Mouse (Mus musculus): Measurements from ENCODE around the gene 9030612E09Rik. TPM values are rescaled to one million over a fixed set of nuclear protein-coding genes. Genes with fewer than 3 reads are reported as not detected.

Gene 9030612E09Rik
- polyA plus RNA-seq, 1 experiment, result not detected

GRCm38 (mm10) chr10:43180313-43180912 is 5.9 kb downstream of the 9030612E09Rik start:
- TF ChIP-seq POLR2A (IDR thresholded peaks at IDR 0.05; ENCODE audit: borderline replicate concordance, low read depth, low read length) (no peak), CTCF (IDR thresholded peaks at IDR 0.05; ENCODE audit: low read depth, low read length) (no peak)
- H3K4me1 ChIP-seq (ENCODE audit: control insufficient read depth, insufficient read depth, low read length), result no peaks in the 10 kb centered on the region
- no peak overlapping the region for H3K4me3 ChIP-seq (ENCODE audit: insufficient read depth, low read length)
- H3K27ac ChIP-seq (ENCODE audit: insufficient read depth, low read depth, low read length), result no peak overlapping the region

GRCm38 (mm10) chr10:43200206-43200605 is 25.7 kb downstream of the 9030612E09Rik start:
- no peaks in the 10 kb centered on the region for H3K4me1 ChIP-seq (ENCODE audit: control insufficient read depth, insufficient read depth, low read length)
- no peak overlapping the region for H3K27ac ChIP-seq (ENCODE audit: insufficient read depth, low read depth, low read length)
- H3K4me3 ChIP-seq (ENCODE audit: insufficient read depth, low read length), result no peak overlapping the region
- TF ChIP-seq POLR2A (IDR thresholded peaks at IDR 0.05; ENCODE audit: borderline replicate concordance, low read depth, low read length), result no peak
- no peak for TF ChIP-seq CTCF (IDR thresholded peaks at IDR 0.05; ENCODE audit: low read depth, low read length)

- Histone ChIP-seq H3K4me3 (ENCODE audit: insufficient read depth, low read length) (no peak overlapping the region), H3K4me1 (ENCODE audit: control insufficient read depth, insufficient read depth, low read length) (no peaks in the 10 kb centered on the region), H3K27ac (ENCODE audit: insufficient read depth, low read depth, low read length) (no peak overlapping the region)
- no peak for TF ChIP-seq CTCF (IDR thresholded peaks at IDR 0.05; ENCODE audit: low read depth, low read length)
- TF ChIP-seq POLR2A (IDR thresholded peaks at IDR 0.05; ENCODE audit: borderline replicate concordance, low read depth, low read length), result no peak
Measured at GRCm38 (mm10) chr10:43203865-43204264, 29.4 kb downstream of the 9030612E09Rik start.

DNA sequence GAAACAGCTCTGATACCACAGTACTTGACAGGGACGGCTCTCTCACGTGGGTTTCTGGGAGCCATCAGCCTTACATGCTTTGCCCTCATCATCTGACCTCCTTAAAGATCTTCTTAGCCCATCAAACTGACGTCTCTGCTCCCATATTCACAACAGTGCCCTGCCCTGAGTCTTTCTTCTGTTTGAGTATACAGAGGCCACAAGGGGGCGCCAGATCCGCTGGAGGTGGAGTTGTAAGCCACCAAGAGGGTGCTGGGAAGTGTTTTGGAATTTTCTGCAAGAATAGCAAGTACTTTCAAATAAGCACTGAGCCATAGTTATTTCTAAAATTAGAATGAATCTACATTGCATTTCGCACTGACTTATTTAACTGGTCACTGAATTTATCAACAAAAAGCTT is 37.4 kb downstream of the 9030612E09Rik start:
- no peak overlapping the region for H3K4me3 ChIP-seq (ENCODE audit: insufficient read depth, low read length)
- no peak overlapping the region for H3K27ac ChIP-seq (ENCODE audit: insufficient read depth, low read depth, low read length)
- TF ChIP-seq CTCF (IDR thresholded peaks at IDR 0.05; ENCODE audit: low read depth, low read length), result peak; percentile 51; the same call in 1 of the 2 replicates
- no peak for TF ChIP-seq POLR2A (IDR thresholded peaks at IDR 0.05; ENCODE audit: borderline replicate concordance, low read depth, low read length)
- no peaks in the 10 kb centered on the region for H3K4me1 ChIP-seq (ENCODE audit: control insufficient read depth, insufficient read depth, low read length)

DNA sequence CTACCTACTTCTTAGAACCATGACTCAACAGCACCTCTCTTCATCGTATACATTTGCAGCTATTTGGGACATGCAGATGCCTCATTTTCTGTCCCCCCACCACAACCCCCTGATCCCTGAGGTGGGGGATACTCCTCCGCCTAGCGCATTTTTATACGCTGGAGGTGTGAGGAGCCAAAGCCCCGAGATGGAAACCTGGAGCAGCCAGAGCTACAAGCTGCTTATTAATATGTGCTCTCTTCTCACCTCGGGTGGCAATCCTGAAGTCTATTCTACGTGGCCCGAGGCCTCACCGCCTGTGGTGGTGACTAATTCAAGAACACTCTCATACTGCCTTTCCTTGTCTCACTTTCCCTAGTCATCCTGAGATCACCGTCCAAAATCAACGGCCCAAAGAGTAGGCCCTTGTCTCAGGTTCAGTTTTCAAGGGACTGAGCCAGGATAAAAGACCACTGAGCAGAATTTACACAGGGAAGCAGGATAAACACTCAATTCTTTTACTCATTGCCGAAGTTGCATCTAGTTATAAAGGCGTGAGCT is 42.9 kb downstream of the 9030612E09Rik start:
- H3K4me1 ChIP-seq (ENCODE audit: control insufficient read depth, insufficient read depth, low read length), result 0 out of 2 replicates have a peak, but pooled peaks cover 4% of the 10 kb centered on the region
- no peak overlapping the region for H3K27ac ChIP-seq (ENCODE audit: insufficient read depth, low read depth, low read length)
- H3K4me3 ChIP-seq (ENCODE audit: insufficient read depth, low read length), result no peak overlapping the region
- no peak for TF ChIP-seq POLR2A (IDR thresholded peaks at IDR 0.05; ENCODE audit: borderline replicate concordance, low read depth, low read length)
- no peak for TF ChIP-seq CTCF (IDR thresholded peaks at IDR 0.05; ENCODE audit: low read depth, low read length)

DNA sequence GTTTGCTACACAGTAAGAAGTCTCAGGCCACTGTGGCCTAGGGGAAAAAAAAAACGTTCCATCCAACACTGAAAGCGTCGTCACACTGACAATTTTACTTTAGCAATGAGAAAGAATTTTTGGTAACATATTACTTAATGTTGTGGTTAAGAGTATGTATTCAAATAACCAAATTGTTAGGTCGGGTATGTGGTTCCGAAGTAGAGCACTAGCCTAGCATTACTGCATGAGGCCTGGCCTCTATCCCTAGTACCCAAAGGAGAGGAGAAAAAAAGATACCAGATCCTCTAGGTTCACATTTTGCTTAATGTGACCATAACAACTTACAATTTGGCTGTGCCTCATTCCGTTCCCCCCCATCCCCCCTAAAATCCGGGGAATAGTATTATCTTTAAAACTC is 46.0 kb downstream of the 9030612E09Rik start:
- peak overlapping the region; percentile 79 for H3K27ac ChIP-seq (ENCODE audit: insufficient read depth, low read depth, low read length)
- 0 out of 2 replicates have a peak, but pooled peaks cover 4% of the 10 kb centered on the region for H3K4me1 ChIP-seq (ENCODE audit: control insufficient read depth, insufficient read depth, low read length)
- peak overlapping the region; percentile 66 for H3K4me3 ChIP-seq (ENCODE audit: insufficient read depth, low read length)
- no peak for TF ChIP-seq CTCF (IDR thresholded peaks at IDR 0.05; ENCODE audit: low read depth, low read length)
- TF ChIP-seq POLR2A (IDR thresholded peaks at IDR 0.05; ENCODE audit: borderline replicate concordance, low read depth, low read length), result no peak

DNA sequence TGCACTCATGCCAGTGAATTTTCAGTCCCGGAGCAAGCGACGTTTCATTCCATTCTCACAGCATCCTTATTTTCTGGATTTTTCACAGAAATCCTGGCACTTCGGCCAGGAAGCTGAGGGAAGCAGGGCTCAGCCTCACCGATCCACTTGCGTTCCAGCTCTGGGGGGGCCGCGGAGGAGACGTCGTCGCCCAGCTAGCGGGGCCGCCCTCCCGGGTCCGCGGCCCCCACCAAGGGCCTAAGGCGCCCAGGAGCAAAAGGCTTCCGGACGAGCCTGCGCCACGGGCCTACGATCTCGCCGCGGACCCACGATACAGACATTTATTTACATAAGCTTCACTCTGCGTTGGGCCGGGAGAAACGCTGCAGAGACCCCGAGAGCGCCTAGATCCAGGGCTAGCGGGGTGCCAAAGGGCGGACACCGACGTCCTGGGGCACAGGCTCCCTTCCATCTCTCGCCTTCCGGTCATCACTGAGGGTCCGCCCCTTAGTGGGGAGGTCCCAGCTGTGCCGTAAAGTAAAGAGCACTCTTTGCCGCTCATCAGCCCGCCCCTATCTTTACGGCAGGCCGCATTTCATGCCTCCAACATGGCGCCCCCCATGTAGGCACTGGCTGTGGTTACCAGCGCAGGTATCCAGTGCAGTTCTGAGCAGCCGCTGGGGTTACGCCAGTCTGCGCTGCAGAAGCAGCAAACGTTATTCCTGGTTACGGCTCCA is 46.6 kb downstream of the 9030612E09Rik start, which contains the start of gene Pdss2:
Gene Pdss2 (plus strand): TSS at position 577 of the 716 bp plus-strand sequence.
- H3K4me1 ChIP-seq (ENCODE audit: control insufficient read depth, insufficient read depth, low read length), result 0 out of 2 replicates have a peak, but pooled peaks cover 4% of the 10 kb centered on the region
- peak within 1 kb of the TSS; percentile 66 for H3K4me3 ChIP-seq (ENCODE audit: insufficient read depth, low read length)
- TF ChIP-seq POLR2A (IDR thresholded peaks at IDR 0.05; ENCODE audit: borderline replicate concordance, low read depth, low read length), result 0 out of 2 replicates have a peak, but pooled peaks have one; percentile 41
- no peak for TF ChIP-seq CTCF (IDR thresholded peaks at IDR 0.05; ENCODE audit: low read depth, low read length)
- H3K27ac ChIP-seq (ENCODE audit: insufficient read depth, low read depth, low read length), result peak within 1 kb of the TSS; percentile 79

- Histone ChIP-seq H3K27ac (ENCODE audit: insufficient read depth, low read depth, low read length) (no peak overlapping the region), H3K4me1 (ENCODE audit: control insufficient read depth, insufficient read depth, low read length) (0 out of 2 replicates have a peak, but pooled peaks cover 6% of the 10 kb centered on the region), H3K4me3 (ENCODE audit: insufficient read depth, low read length) (peak overlapping the region; percentile 66)
- no peak for TF ChIP-seq CTCF (IDR thresholded peaks at IDR 0.05; ENCODE audit: low read depth, low read length)
- TF ChIP-seq POLR2A (IDR thresholded peaks at IDR 0.05; ENCODE audit: borderline replicate concordance, low read depth, low read length), result no peak
Measured at GRCm38 (mm10) chr10:43221659-43222058, 47.2 kb downstream of the 9030612E09Rik start.

- peaks cover 13% of the 10 kb centered on the region for H3K4me1 ChIP-seq (ENCODE audit: control insufficient read depth, insufficient read depth, low read length)
- H3K27ac ChIP-seq (ENCODE audit: insufficient read depth, low read depth, low read length), result no peak overlapping the region
- no peak for TF ChIP-seq POLR2A (IDR thresholded peaks at IDR 0.05; ENCODE audit: borderline replicate concordance, low read depth, low read length)
- TF ChIP-seq CTCF (IDR thresholded peaks at IDR 0.05; ENCODE audit: low read depth, low read length), result no peak
- H3K4me3 ChIP-seq (ENCODE audit: insufficient read depth, low read length), result no peak overlapping the region
Measured at GRCm38 (mm10) chr10:43223391-43223790, 48.9 kb downstream of the 9030612E09Rik start.

Other genes with a start within 250 kb of the 9030612E09Rik start
- gene Sobp, start 174 bp upstream of the 9030612E09Rik start, polyA plus RNA-seq (2012; ENCODE audit: insufficient read depth, insufficient read length, missing spikeins), result not detected in 2 replicates
- 5.9 and 6.1 TPM in 2 replicates for gene Pdss2, start 46.8 kb downstream of the 9030612E09Rik start, polyA plus RNA-seq (2012; ENCODE audit: insufficient read depth, insufficient read length, missing spikeins)